Comparison of ENCODE assay signal across 8 mouse cellular contexts in the genomic region with DNA sequence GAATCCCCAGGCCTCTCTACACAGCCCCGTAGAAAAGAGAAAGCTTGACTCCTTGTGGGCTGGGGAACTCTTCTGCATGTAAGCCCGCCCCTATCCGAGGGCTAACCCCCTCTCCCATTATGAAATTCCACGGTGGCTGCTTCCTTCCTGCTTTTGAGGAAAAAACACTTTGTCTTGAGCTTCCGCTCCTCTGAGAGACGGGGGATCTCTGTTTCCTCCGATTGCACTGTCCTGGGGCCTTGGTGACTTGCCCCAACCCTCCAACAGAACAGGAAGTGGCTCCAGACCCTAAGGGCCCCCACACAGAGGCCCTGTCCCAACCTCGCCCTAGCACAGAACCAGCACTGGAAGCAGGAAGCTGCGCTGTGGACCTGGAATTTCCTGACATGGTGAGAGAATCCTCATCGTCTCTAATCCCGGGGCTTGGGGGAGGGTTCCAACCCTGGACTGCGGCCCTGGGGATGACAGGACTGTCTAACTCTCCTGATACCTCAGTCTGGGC. TPM values are rescaled to one million over a fixed set of nuclear protein-coding genes. Genes with fewer than 3 reads are reported as not detected.
DNase-seq lines count a peak whose midpoint lies in the region; ATAC-seq lines count a peak whose summit lies in the region.

No protein-coding gene starts in this region.

- H3K27me3 ChIP-seq in embryonic facial prominence, embryonic 10.5 days (replicated peaks; ENCODE audit: low read depth, poor library complexity, severe bottlenecking), result no peaks in the 10 kb centered on the region
- no peaks in the 10 kb centered on the region for H3K27me3 ChIP-seq in intestine, embryonic 15.5 days (replicated peaks)
- no peaks in the 10 kb centered on the region for H3K27me3 ChIP-seq in liver, embryonic 16.5 days (ENCODE audit: control insufficient read depth, insufficient read depth, low read depth, low read length)

- H3K27ac ChIP-seq in embryonic facial prominence, embryonic 10.5 days (replicated peaks), result peak overlapping the region; percentile 52
- H3K27ac ChIP-seq in intestine, embryonic 15.5 days, result peak overlapping the region; percentile 37; the same call in 1 of the 2 replicates
- peak overlapping the region; percentile 76 for H3K27ac ChIP-seq in liver, embryonic 16.5 days (ENCODE audit: low read length)

- no peak overlapping the region for H3K9ac ChIP-seq in intestine, embryonic 15.5 days
- no peak overlapping the region; the same call in 1 of the 2 replicates for H3K9ac ChIP-seq in liver, embryonic 16.5 days (ENCODE audit: low read depth, low read length)

- ATAC-seq in intestine, embryonic 15.5 days, result no peak
- peak; percentile 77 for ATAC-seq in liver, embryonic 16.5 days (ENCODE audit: low read depth)

- WGBS in embryonic facial prominence, embryonic 10.5 days, result 53% methylated on average over 12 of the region's 12 CpGs
- WGBS in intestine, embryonic 15.5 days, result 46% methylated on average over 12 of the region's 12 CpGs
- 49% methylated on average over 12 of the region's 12 CpGs for WGBS in liver, embryonic 16.5 days (ENCODE audit: insufficient replicate concordance)

- no peaks in the 10 kb centered on the region for H3K9me3 ChIP-seq in embryonic facial prominence, embryonic 10.5 days
- no peaks in the 10 kb centered on the region for H3K9me3 ChIP-seq in intestine, embryonic 15.5 days
- no peaks in the 10 kb centered on the region for H3K9me3 ChIP-seq in liver, embryonic 16.5 days (replicated peaks; ENCODE audit: control insufficient read depth, low read length)

- H3K4me2 ChIP-seq in intestine, embryonic 15.5 days (replicated peaks), result peak overlapping the region; percentile 3; the same call in 1 of the 2 replicates
- H3K4me2 ChIP-seq in liver, embryonic 16.5 days (ENCODE audit: low read depth, low read length), result 0 out of 2 replicates have a peak overlapping the region, but pooled peaks have one; percentile 14

- H3K4me1 ChIP-seq in embryonic facial prominence, embryonic 10.5 days, result peaks cover 57% of the 10 kb centered on the region
- 0 out of 2 replicates have a peak, but pooled peaks cover 7% of the 10 kb centered on the region for H3K4me1 ChIP-seq in intestine, embryonic 15.5 days (replicated peaks)
- peaks cover 9% of the 10 kb centered on the region for H3K4me1 ChIP-seq in liver, embryonic 16.5 days (ENCODE audit: control insufficient read depth, low read depth, low read length)

- DNase-seq in 416B (ENCODE audit: low read depth), result peak; percentile 57
- no peak for DNase-seq in embryonic facial prominence, embryonic 10.5 days (ENCODE audit: low spot score)
- DNase-seq in T-cell, adult 2 months (ENCODE audit: low spot score), result no peak
- no peak for DNase-seq in urinary bladder, postnatal 14 days (ENCODE audit: low spot score)
- DNase-seq in urinary bladder, adult 18-20 months (ENCODE audit: low spot score in 2 of 2), result no peak
- DNase-seq in layer of hippocampus, adult 18-20 months (ENCODE audit: low spot score in 2 of 2), result no peak

- H3K4me3 ChIP-seq in embryonic facial prominence, embryonic 10.5 days, result no peak overlapping the region
- H3K4me3 ChIP-seq in intestine, embryonic 15.5 days (replicated peaks), result no peak overlapping the region
- peak overlapping the region; percentile 22 for H3K4me3 ChIP-seq in liver, embryonic 16.5 days (ENCODE audit: low read depth, low read length)

- peaks cover 9% of the 10 kb centered on the region for H3K36me3 ChIP-seq in embryonic facial prominence, embryonic 10.5 days (replicated peaks)
- H3K36me3 ChIP-seq in intestine, embryonic 15.5 days, result no peaks in the 10 kb centered on the region
- no peaks in the 10 kb centered on the region for H3K36me3 ChIP-seq in liver, embryonic 16.5 days (ENCODE audit: control insufficient read depth, insufficient read depth)

RNA-seq across cellular contexts. Expression of gene Mybbp1a, which starts 16.9 kb away (rescaled TPM):
- 257 and 263 TPM in 2 replicates for polyA plus RNA-seq in embryonic facial prominence, embryonic 10.5 days (2016; fragmentation: Nextera tagmentation; extraction: Ambion mirVana)
- polyA plus RNA-seq in intestine, embryonic 15.5 days (2015; fragmentation: Nextera tagmentation; extraction: Ambion mirVana), result 171 and 172 TPM in 2 replicates
- 62.3 and 68.2 TPM in 2 replicates for polyA plus RNA-seq in liver, embryonic 16.5 days (2015; fragmentation: Nextera tagmentation; extraction: Ambion mirVana)
- total RNA-seq in layer of hippocampus, adult 18-20 months (2021), result 10 to 100 TPM; 54.6 to 56.8 TPM

RNA-seq across cellular contexts. Expression of gene Ggt6, which starts 22.7 kb away (rescaled TPM):
- 0.10 TPM in 1 of 2 replicates, not detected in the other for polyA plus RNA-seq in embryonic facial prominence, embryonic 10.5 days (2016; fragmentation: Nextera tagmentation; extraction: Ambion mirVana)
- polyA plus RNA-seq in intestine, embryonic 15.5 days (2015; fragmentation: Nextera tagmentation; extraction: Ambion mirVana), result 11.5 and 14.4 TPM in 2 replicates
- 0.25 and 0.94 TPM in 2 replicates for polyA plus RNA-seq in liver, embryonic 16.5 days (2015; fragmentation: Nextera tagmentation; extraction: Ambion mirVana)
- under 1 TPM in 1 of 2 experiments, not detected in 1; 0.25 TPM for total RNA-seq in layer of hippocampus, adult 18-20 months (2021)

RNA-seq across cellular contexts. Expression of gene Spns2, which starts 31.7 kb away (rescaled TPM):
- 3.3 TPM in 2 replicates for polyA plus RNA-seq in embryonic facial prominence, embryonic 10.5 days (2016; fragmentation: Nextera tagmentation; extraction: Ambion mirVana)
- polyA plus RNA-seq in intestine, embryonic 15.5 days (2015; fragmentation: Nextera tagmentation; extraction: Ambion mirVana), result 5.3 and 5.6 TPM in 2 replicates
- 3.7 and 5.7 TPM in 2 replicates for polyA plus RNA-seq in liver, embryonic 16.5 days (2015; fragmentation: Nextera tagmentation; extraction: Ambion mirVana)
- total RNA-seq in layer of hippocampus, adult 18-20 months (2021), result 100 to 1,000 TPM in 1 of 2 experiments, 10 to 100 TPM in 1; 95.6 to 103 TPM

RNA-seq across cellular contexts. Expression of gene Smtnl2, which starts 46.5 kb away (rescaled TPM):
- 16.4 and 16.6 TPM in 2 replicates for polyA plus RNA-seq in embryonic facial prominence, embryonic 10.5 days (2016; fragmentation: Nextera tagmentation; extraction: Ambion mirVana)
- 41.9 and 45.0 TPM in 2 replicates for polyA plus RNA-seq in intestine, embryonic 15.5 days (2015; fragmentation: Nextera tagmentation; extraction: Ambion mirVana)
- 3.1 and 4.9 TPM in 2 replicates for polyA plus RNA-seq in liver, embryonic 16.5 days (2015; fragmentation: Nextera tagmentation; extraction: Ambion mirVana)
- 1 to 10 TPM; 1.3 to 2.9 TPM for total RNA-seq in layer of hippocampus, adult 18-20 months (2021)
